Mouse (Mus musculus) heart, embryonic 11.5 days (tissue): ENCODE measurements around the gene A430078G23Rik. TPM values are rescaled to one million over a fixed set of nuclear protein-coding genes. Genes with fewer than 3 reads are reported as not detected.
"Not testable (repeated sequence)": the region's sequence is repeated elsewhere in the genome, so short reads cannot be mapped to it uniquely, and the experiment has no call there.

ENCODE experiments used
- ATAC-seq: fragments of 200-750 bp; cut with Nextera tagmentation; replicated peaks from 2 replicates; pipeline ENCODE4 v1.8.0; 2017; ENCODE audit warnings: moderate library complexity; ENCODE audit not compliant: insufficient number of reproducible peaks, low FRiP score, low TSS enrichment
- H3K27ac ChIP-seq: fragments of 300-500 bp; sonication (generic); 2 replicates; pipeline ENCODE4 v1.5.1; 2014; ENCODE audit warnings: mild to moderate bottlenecking, low read depth, low read length
- H3K27me3 ChIP-seq: fragments of 300-500 bp; sonication (generic); 2 replicates; pipeline ENCODE4 v1.6.1; 2014; ENCODE audit warnings: mild to moderate bottlenecking, low read length, mixed read lengths; ENCODE audit not compliant: control insufficient read depth, insufficient read depth
- H3K36me3 ChIP-seq: fragments of 300-500 bp; sonication (generic); 2 replicates; pipeline ENCODE4 v1.6.1; 2014; ENCODE audit warnings: mild to moderate bottlenecking, low read length, moderate library complexity, mixed read lengths; ENCODE audit not compliant: control insufficient read depth, insufficient read depth
- H3K4me1 ChIP-seq: fragments of 300-500 bp; sonication (generic); 2 replicates; pipeline ENCODE4 v1.6.1; 2014; ENCODE audit warnings: low read length; ENCODE audit not compliant: control insufficient read depth, insufficient read depth
- H3K4me2 ChIP-seq: fragments of 300-500 bp; sonication (generic); 2 replicates; pipeline ENCODE4 v1.6.1; 2014; ENCODE audit warnings: mild to moderate bottlenecking, moderate library complexity
- H3K4me3 ChIP-seq: fragments of 300-500 bp; sonication (generic); 2 replicates; pipeline ENCODE4 v1.5.1; 2014; ENCODE audit warnings: low read depth, low read length
- H3K9ac ChIP-seq: fragments of 300-500 bp; sonication (generic); 2 replicates; pipeline ENCODE4 v1.6.1; 2014; ENCODE audit warnings: mild to moderate bottlenecking, low read depth, low read length, moderate library complexity
- H3K9me3 ChIP-seq: fragments of 300-500 bp; sonication (generic); replicated peaks from 2 replicates; pipeline ENCODE4 v1.6.1; 2016; ENCODE audit warnings: low read length; ENCODE audit not compliant: control insufficient read depth
- whole genome bisulfite sequencing: fragments of 180-500 bp; shearing (Covaris S2); extraction: QIAGEN DNeasy Blood & Tissue Kit; methylation state at CpG from one replicate; pipeline ENCODE4 v1.1.7; 2014; ENCODE audit not compliant: insufficient replicate concordance; 5-methylcytosine and 5-hydroxymethylcytosine counted together
- polyA plus RNA-seq: library from polyadenylated mRNA; unstranded; fragments of >200 nt; fragmentation: Nextera tagmentation; extraction: Ambion mirVana; gene quantifications from 2 replicates; pipeline ENCODE4 v1.2.1, GENCODE M21; 2014

Gene A430078G23Rik
- polyA plus RNA-seq, 1 experiment from 2014 or later: 0.10 TPM

DNA sequence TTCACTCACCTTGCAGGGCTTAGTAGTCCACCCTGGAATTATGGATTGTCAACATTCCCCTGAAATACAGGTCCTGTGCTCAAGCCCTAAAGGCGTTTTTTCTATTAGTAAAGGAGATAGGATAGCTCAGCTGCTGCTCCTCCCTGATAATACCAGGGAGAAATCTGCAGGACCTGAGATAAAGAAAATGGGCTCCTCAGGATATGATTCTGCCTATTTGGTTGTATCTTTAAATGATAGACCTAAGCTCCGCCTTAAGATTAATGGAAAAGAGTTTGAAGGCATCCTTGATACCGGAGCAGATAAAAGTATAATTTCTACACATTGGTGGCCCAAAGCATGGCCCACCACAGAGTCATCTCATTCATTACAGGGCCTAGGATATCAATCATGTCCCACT is 12.5 kb upstream of the A430078G23Rik start:
- H3K27me3 ChIP-seq, H3K4me2 ChIP-seq, H3K9me3 ChIP-seq, ATAC-seq, H3K36me3 ChIP-seq, H3K4me1 ChIP-seq, H3K27ac ChIP-seq, H3K9ac ChIP-seq, H3K4me3 ChIP-seq: not testable (repeated sequence)
- WGBS: 88% methylated on average over 1 of the region's 3 CpGs

DNA sequence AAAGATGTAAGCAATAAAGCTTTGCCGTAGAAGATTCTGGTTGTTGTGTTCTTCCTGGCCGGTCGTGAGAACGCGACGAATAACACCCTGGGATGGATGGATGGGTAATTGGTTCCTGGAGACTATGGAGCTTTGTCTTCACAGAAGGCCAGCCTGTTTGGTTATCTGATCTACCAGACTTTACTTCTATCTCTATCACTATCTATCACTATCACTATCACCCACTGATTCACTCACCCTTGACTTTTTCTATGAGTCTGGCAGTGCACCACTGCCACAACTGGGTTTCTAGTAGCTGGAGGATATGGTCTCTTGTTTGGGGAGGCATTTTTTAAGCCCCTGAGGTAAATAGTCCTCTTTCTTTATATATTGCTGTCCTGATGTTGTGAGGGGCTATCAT is 7.9 kb upstream of the A430078G23Rik start:
- no peak overlapping the region for H3K4me3 ChIP-seq
- H3K36me3 ChIP-seq: no peaks in the 10 kb centered on the region
- WGBS: 98% methylated on average over 6 of the region's 6 CpGs
- no peaks in the 10 kb centered on the region; the same call in 1 of the 2 replicates for H3K9me3 ChIP-seq
- no peaks in the 10 kb centered on the region for H3K4me1 ChIP-seq
- no peaks in the 10 kb centered on the region for H3K27me3 ChIP-seq
- no peak overlapping the region for H3K27ac ChIP-seq
- H3K9ac ChIP-seq: no peak overlapping the region
- no peak overlapping the region for H3K4me2 ChIP-seq
- ATAC-seq: no peak

GRCm38 (mm10) chr8:3346691-3347413 is 6.4 kb upstream of the A430078G23Rik start:
- no peak overlapping the region for H3K9ac ChIP-seq
- no peak for ATAC-seq
- no peaks in the 10 kb centered on the region; the same call in 1 of the 2 replicates for H3K9me3 ChIP-seq
- no peak overlapping the region for H3K27ac ChIP-seq
- no peak overlapping the region for H3K4me2 ChIP-seq
- WGBS: 78% methylated on average over 5 of the region's 5 CpGs
- H3K27me3 ChIP-seq: no peaks in the 10 kb centered on the region
- H3K36me3 ChIP-seq: no peaks in the 10 kb centered on the region
- no peak overlapping the region for H3K4me3 ChIP-seq
- no peaks in the 10 kb centered on the region for H3K4me1 ChIP-seq

- no peaks in the 10 kb centered on the region for H3K4me1 ChIP-seq
- WGBS: 31% methylated on average over 13 of the region's 13 CpGs
- ATAC-seq: no peak
These were observed 4.9 kb upstream of the A430078G23Rik start for GRCm38 (mm10) chr8:3348142-3348823.

GRCm38 (mm10) chr8:3350747-3351146 is 2.5 kb upstream of the A430078G23Rik start:
- H3K9ac ChIP-seq: no peak overlapping the region
- H3K4me1 ChIP-seq: no peaks in the 10 kb centered on the region
- H3K9me3 ChIP-seq: no peaks in the 10 kb centered on the region
- H3K4me3 ChIP-seq: no peak overlapping the region
- ATAC-seq: no peak
- H3K27me3 ChIP-seq: no peaks in the 10 kb centered on the region
- 60% methylated on average over 6 of the region's 6 CpGs for WGBS
- H3K4me2 ChIP-seq: no peak overlapping the region
- H3K36me3 ChIP-seq: no peaks in the 10 kb centered on the region
- no peak overlapping the region for H3K27ac ChIP-seq

More at GRCm38 (mm10) chr8:3348142-3348823, 4.9 kb upstream of the A430078G23Rik start:
- Histone ChIP-seq H3K36me3 (no peaks in the 10 kb centered on the region), H3K27ac (no peak overlapping the region), H3K9me3 (no peaks in the 10 kb centered on the region; the same call in 1 of the 2 replicates), H3K27me3 (no peaks in the 10 kb centered on the region), H3K4me3 (no peak overlapping the region), H3K4me2 (no peak overlapping the region), H3K9ac (no peak overlapping the region)

GRCm38 (mm10) chr8:3352715-3353114 is 500 bp upstream of the A430078G23Rik start:
- Histone ChIP-seq H3K4me3 (no peak overlapping the region), H3K4me2 (no peak overlapping the region), H3K4me1 (no peaks in the 10 kb centered on the region), H3K27ac (no peak overlapping the region), H3K9me3 (no peaks in the 10 kb centered on the region), H3K36me3 (no peaks in the 10 kb centered on the region), H3K27me3 (no peaks in the 10 kb centered on the region), H3K9ac (no peak overlapping the region)
- 75% methylated on average over 6 of the region's 6 CpGs for WGBS
- ATAC-seq: no peak

DNA sequence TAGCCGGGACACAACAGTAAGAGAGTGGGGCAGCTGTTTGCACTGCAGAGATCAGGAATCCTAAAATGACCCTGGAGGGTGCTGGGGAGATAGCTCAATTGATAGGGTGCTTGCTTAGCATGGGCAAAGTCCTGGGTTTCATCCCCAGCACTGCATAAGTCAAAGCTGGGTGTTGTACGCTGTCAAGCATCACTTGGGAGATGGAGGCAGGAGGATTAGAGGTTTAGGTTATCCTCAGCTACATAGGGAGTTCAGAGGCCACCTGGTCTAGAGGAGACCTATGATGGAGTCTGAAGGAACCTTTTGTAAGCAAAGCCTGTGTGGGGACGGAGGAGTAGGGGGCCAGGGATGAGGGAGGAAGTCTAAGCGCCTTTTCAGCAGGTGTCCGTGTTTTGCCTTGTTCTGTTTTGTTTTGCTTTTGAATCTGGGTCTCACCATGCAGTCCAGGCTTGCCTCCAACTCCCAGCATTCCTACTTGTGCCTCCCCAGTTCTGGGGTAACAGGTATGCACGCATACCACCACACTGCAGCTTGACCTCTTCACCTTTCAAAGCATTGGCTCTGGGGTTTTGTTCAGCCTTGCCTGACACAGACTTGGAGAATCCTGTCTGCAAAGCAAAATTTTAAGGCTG is 712 bp downstream of the A430078G23Rik start:
- WGBS: 64% methylated on average over 6 of the region's 6 CpGs

GRCm38 (mm10) chr8:3354443-3354812 is 1.2 kb downstream of the A430078G23Rik start:
- H3K9ac ChIP-seq: no peak overlapping the region
- H3K27ac ChIP-seq: no peak overlapping the region
- no peaks in the 10 kb centered on the region for H3K27me3 ChIP-seq
- 69% methylated on average over 5 of the region's 5 CpGs for WGBS
- H3K4me1 ChIP-seq: no peaks in the 10 kb centered on the region
- no peak overlapping the region for H3K4me3 ChIP-seq
- no peaks in the 10 kb centered on the region for H3K36me3 ChIP-seq
- no peak overlapping the region for H3K4me2 ChIP-seq
- ATAC-seq: no peak
- no peaks in the 10 kb centered on the region for H3K9me3 ChIP-seq

More for the DNA sequence above, 712 bp downstream of the A430078G23Rik start:
- ATAC-seq: no peak
- Histone ChIP-seq H3K27ac (no peak overlapping the region), H3K9ac (no peak overlapping the region), H3K4me1 (no peaks in the 10 kb centered on the region), H3K4me3 (no peak overlapping the region), H3K4me2 (no peak overlapping the region), H3K9me3 (no peaks in the 10 kb centered on the region), H3K36me3 (no peaks in the 10 kb centered on the region), H3K27me3 (no peaks in the 10 kb centered on the region)
